Mouse (Mus musculus) forebrain, embryonic 13.5 days (tissue): ENCODE data around the gene Mcu. TPM values are rescaled to one million over a fixed set of nuclear protein-coding genes. Genes with fewer than 3 reads are reported as not detected.

Experiments
- ATAC-seq: fragments of 200-750 bp; cut with Nextera tagmentation; 2 replicates; pipeline ENCODE4 v1.8.0; 2017
- H3K27ac ChIP-seq: fragments of 300-500 bp; sonication (generic); 2 replicates; pipeline ENCODE4 v1.5.1; 2015; ENCODE audit warnings: inconsistent platforms, mild to moderate bottlenecking, moderate library complexity
- H3K27me3 ChIP-seq: fragments of 300-500 bp; sonication (generic); 2 replicates; pipeline ENCODE4 v1.6.1; 2015; ENCODE audit warnings: mild to moderate bottlenecking, inconsistent platforms
- H3K36me3 ChIP-seq: fragments of 300-500 bp; sonication (generic); 2 replicates; pipeline ENCODE4 v1.6.1; 2015; ENCODE audit warnings: mild to moderate bottlenecking, inconsistent platforms; ENCODE audit not compliant: poor library complexity, severe bottlenecking
- H3K4me1 ChIP-seq: fragments of 300-500 bp; sonication (generic); 2 replicates; pipeline ENCODE4 v1.6.1; 2015; ENCODE audit warnings: inconsistent platforms
- H3K4me2 ChIP-seq: fragments of 300-500 bp; sonication (generic); 2 replicates; pipeline ENCODE4 v1.6.1; 2015; ENCODE audit warnings: inconsistent platforms, mild to moderate bottlenecking, moderate library complexity
- H3K4me3 ChIP-seq: fragments of 300-500 bp; sonication (generic); 2 replicates; pipeline ENCODE4 v1.5.1; 2015; ENCODE audit warnings: mild to moderate bottlenecking, inconsistent platforms
- H3K9ac ChIP-seq: fragments of 300-500 bp; sonication (generic); 2 replicates; pipeline ENCODE4 v1.6.1; 2015; ENCODE audit warnings: mild to moderate bottlenecking, inconsistent platforms
- H3K9me3 ChIP-seq: fragments of 300-500 bp; sonication (generic); replicated peaks from 2 replicates; pipeline ENCODE4 v1.6.1; 2016; ENCODE audit warnings: inconsistent platforms
- WGBS: fragments of 180-500 bp; shearing (Covaris S2); methylation state at CpG from one replicate; pipeline ENCODE4 v1.1.7; 2015; 5-methylcytosine and 5-hydroxymethylcytosine counted together
- polyA plus RNA-seq: library from polyadenylated mRNA; unstranded; fragments of >200 nt; fragmentation: Nextera tagmentation; extraction: Ambion mirVana; gene quantifications from 2 replicates; pipeline ENCODE4 v1.2.1, GENCODE M21; 2015

Gene Mcu
- polyA plus RNA-seq, 1 experiment from 2014 or later: 18.1 TPM

DNA sequence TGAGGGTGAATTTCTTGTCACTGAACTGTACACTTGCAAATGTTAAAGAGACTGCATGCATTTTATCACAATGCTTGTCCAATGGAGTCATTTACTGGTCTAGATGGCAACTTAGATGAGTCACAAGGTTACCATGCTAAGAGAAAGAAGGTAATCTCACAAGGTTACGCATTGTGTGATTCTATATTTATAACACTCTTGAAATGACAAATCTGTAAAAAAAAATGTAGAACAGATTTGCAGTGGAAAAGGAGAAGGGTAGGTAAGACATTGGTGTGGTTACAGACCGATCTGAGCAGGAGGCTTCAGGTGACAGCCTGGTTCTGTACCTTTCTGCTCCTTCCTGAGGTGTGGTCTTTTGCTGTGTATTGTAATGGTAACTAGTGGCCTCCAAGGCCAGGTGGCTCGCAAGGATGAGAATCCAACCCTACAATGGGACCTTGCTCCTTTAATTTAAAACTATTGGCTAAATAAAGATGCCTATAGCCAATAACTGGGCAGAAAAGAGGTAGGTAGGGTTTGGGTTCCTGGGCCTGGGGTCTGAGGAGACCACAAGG lies 35.8 kb downstream of the Mcu start:
- Histone ChIP-seq H3K27me3 (no peaks in the 10 kb centered on the region), H3K9me3 (no peaks in the 10 kb centered on the region), H3K27ac (no peak overlapping the region), H3K4me1 (peaks cover 11% of the 10 kb centered on the region; the same call in 1 of the 2 replicates), H3K9ac (no peak overlapping the region), H3K4me3 (no peak overlapping the region), H3K36me3 (peaks cover 7% of the 10 kb centered on the region; the same call in 1 of the 2 replicates), H3K4me2 (no peak overlapping the region)
- ATAC-seq: no peak
- 94% methylated on average over 3 of the region's 3 CpGs for WGBS

DNA sequence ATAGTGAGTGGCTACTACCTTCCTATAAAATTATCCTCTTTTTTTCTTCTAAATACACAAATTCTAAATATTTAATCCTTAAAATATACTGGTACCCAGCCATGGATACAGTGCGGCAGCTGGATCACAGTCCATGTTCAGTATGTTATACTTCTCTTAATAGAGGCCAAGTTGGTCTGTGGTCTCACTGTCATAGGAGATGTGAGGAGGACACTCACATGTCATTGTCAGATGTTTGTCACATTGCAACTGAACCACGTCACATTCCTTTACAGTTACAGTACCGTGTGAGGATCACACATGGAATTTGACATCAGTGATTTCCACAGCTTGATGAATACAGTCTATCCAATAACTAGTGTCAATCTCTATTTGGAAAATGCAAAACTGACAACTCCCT lies 36.8 kb downstream of the Mcu start:
- peaks cover 11% of the 10 kb centered on the region; the same call in 1 of the 2 replicates for H3K4me1 ChIP-seq
- H3K27me3 ChIP-seq: no peaks in the 10 kb centered on the region
- H3K9ac ChIP-seq: no peak overlapping the region
- ATAC-seq: no peak
- no peak overlapping the region for H3K27ac ChIP-seq
- H3K4me3 ChIP-seq: no peak overlapping the region
- H3K36me3 ChIP-seq: peaks cover 7% of the 10 kb centered on the region; the same call in 1 of the 2 replicates
- H3K4me2 ChIP-seq: no peak overlapping the region
- 86% methylated on average over 3 of the region's 3 CpGs for WGBS
- H3K9me3 ChIP-seq: no peaks in the 10 kb centered on the region; the same call in 1 of the 2 replicates

DNA sequence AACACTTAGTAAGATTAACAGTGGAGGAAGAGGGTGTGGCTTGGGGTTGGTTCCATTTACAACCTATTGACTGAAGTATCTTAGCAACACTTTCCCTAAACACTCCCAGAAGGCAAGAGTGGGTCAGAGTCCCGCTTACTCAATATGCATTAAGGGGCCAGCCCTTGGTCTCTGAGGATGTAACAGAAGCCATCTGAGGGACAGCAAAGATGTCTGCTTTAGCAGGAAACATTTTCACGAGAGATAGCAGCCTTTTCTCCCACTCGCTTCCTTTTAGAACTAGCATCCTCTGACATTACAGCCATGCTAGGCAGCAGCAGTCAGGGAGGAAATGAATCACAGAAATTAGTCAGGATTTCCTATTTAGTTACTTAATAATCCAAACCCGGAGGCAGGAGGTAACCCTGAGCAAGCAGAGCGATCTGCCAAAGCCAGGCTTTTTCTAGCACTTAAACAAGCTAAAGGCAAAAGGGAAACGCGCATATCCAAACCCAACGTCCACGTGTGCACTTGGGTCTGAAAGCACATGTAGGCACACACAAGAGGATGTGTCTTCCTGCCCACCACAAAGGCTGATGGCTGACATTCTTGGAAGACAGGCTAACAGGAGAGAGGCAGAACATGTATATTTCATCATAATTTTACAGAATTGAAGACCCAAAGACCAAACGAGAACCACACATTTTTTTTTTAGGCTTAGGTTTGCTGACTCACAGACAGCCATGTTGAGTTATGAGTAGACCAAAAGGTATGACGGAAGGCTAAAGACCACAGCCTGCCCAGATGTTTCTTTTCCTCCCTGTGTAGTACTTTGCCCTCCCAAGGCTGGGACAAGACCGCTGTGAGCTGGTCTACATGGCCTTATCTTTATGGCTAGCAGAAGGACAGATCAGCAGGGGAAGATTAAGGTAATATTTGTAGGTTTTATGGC lies 38.4 kb downstream of the Mcu start:
- H3K27ac ChIP-seq: no peak overlapping the region
- no peak for ATAC-seq

DNA sequence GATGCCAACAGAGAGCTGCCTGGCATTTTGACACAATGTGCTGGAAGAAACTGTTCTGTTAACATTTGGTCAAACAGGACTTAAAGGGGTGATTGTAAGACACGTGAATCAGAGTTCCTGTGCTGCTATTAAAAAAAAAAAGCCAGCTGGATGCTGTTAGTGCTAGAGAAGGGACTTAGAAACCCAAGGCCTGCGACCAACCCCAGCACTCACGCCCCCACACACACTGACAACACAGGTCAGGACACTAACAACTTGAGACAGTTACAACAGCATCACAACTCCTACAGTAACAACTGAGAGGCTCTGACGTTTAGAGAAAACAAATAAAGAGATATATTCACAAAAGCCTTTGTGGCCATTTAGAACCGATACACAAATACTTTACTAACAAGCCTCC lies 40.2 kb downstream of the Mcu start:
- H3K9me3 ChIP-seq: peaks cover 6% of the 10 kb centered on the region
- ATAC-seq: no peak
- H3K27ac ChIP-seq: no peak overlapping the region
- peaks cover 11% of the 10 kb centered on the region; the same call in 1 of the 2 replicates for H3K4me1 ChIP-seq
- WGBS: 58% methylated on average over 5 of the region's 5 CpGs
- H3K4me2 ChIP-seq: no peak overlapping the region
- no peak overlapping the region for H3K9ac ChIP-seq
- no peaks in the 10 kb centered on the region for H3K27me3 ChIP-seq
- no peaks in the 10 kb centered on the region for H3K36me3 ChIP-seq
- no peak overlapping the region for H3K4me3 ChIP-seq

More for the DNA sequence above, 38.4 kb downstream of the Mcu start:
- H3K27me3 ChIP-seq: no peaks in the 10 kb centered on the region
- peaks cover 6% of the 10 kb centered on the region; the same call in 1 of the 2 replicates for H3K36me3 ChIP-seq
- no peak overlapping the region for H3K9ac ChIP-seq
- H3K4me3 ChIP-seq: no peak overlapping the region
- H3K4me1 ChIP-seq: peaks cover 11% of the 10 kb centered on the region; the same call in 1 of the 2 replicates
- no peak overlapping the region for H3K4me2 ChIP-seq
- WGBS: 79% methylated on average over 12 of the region's 12 CpGs
- peaks cover 3% of the 10 kb centered on the region for H3K9me3 ChIP-seq

DNA sequence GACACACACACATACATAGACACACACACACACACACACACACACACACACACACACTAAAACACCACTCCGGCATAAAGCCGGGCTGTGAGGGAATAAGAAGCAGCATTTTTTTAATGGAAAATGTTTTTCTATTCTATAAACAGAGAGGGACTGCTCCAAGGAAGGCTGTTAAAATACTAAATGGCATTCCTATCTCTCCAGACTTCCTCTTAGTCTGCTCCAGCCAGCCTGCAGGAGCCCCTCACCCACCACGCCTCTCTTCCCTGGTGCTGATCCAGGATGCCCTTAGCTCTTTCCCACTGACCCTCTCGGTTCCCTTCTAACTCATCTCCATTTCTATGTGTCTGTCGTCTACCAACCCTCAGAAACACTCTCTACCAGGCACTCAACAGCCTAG lies 44.5 kb downstream of the Mcu start:
- Histone ChIP-seq H3K9ac (no peak overlapping the region), H3K27ac (no peak overlapping the region), H3K4me3 (no peak overlapping the region), H3K9me3 (peaks cover 6% of the 10 kb centered on the region), H3K36me3 (no peaks in the 10 kb centered on the region), H3K4me1 (peaks cover 22% of the 10 kb centered on the region), H3K27me3 (no peaks in the 10 kb centered on the region), H3K4me2 (no peak overlapping the region)
- no peak for ATAC-seq
- WGBS: 92% methylated on average over 5 of the region's 5 CpGs

DNA sequence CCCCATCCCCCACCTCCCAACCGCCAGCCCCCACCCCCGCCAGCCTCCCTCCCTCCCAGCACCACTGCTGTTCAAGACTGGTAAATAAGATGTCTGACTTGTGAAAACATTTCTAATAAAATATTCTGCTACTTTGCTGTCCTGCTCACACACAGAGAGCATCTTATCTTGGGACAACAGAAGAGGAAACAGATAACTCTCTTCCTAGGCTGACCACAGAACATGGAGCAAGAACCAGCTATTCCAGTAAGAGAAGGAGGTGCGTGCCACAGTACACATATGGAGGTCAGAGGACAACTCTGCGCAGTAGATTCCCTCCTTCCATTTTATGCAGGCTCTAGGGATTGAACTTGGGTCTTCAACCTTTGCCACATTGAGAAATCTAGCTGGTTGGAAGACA lies 45.2 kb downstream of the Mcu start:
- Histone ChIP-seq H3K27me3 (no peaks in the 10 kb centered on the region), H3K36me3 (no peaks in the 10 kb centered on the region), H3K4me3 (no peak overlapping the region), H3K9me3 (peaks cover 6% of the 10 kb centered on the region), H3K4me2 (no peak overlapping the region), H3K4me1 (peaks cover 17% of the 10 kb centered on the region), H3K9ac (no peak overlapping the region), H3K27ac (no peak overlapping the region)
- no peak for ATAC-seq
- 94% methylated on average over 4 of the region's 4 CpGs for WGBS

DNA sequence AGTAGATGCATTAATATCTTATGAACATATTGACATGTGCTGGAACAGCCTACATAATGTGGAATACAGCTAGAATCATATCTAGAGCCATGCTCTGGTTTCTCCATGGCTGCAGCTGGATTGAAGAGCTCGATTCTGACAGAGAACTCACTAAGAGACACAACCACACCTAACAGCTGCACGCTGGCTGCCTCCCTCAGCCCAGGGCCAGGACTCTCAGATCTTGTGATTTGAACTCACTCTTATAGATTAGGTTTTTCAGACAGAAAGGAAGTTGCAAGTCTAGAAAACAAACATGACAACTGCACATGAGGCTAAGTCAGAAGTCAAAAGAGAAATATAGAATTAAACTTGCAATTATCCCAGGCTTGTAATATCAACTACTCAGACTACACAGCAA lies 45.7 kb downstream of the Mcu start:
- H3K27me3 ChIP-seq: no peaks in the 10 kb centered on the region
- 87% methylated on average over 2 of the region's 2 CpGs for WGBS

DNA sequence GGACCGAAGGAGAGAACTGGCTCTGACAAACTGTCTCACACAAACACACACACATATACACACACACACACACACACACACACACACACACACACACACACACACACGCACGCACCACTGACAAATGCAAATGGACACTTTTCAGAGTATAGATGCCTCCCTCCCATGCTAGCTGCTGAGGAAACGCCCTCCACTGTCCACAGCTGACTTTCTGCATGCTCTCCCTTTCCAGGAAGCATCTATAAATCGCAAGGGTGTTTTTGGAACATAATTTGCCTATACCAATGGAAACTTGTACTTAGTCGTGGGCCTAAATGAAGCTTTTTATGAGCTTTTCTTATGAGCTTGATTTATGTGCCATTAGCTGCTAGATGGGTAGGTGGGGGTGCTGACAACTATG lies 46.1 kb downstream of the Mcu start:
- 94% methylated on average over 6 of the region's 6 CpGs for WGBS
- ATAC-seq: no peak

More for the DNA sequence above, 45.7 kb downstream of the Mcu start:
- Histone ChIP-seq H3K4me1 (peaks cover 17% of the 10 kb centered on the region), H3K4me3 (no peak overlapping the region), H3K9ac (no peak overlapping the region), H3K4me2 (no peak overlapping the region), H3K9me3 (peaks cover 6% of the 10 kb centered on the region), H3K36me3 (no peaks in the 10 kb centered on the region), H3K27ac (no peak overlapping the region)
- ATAC-seq: no peak

DNA sequence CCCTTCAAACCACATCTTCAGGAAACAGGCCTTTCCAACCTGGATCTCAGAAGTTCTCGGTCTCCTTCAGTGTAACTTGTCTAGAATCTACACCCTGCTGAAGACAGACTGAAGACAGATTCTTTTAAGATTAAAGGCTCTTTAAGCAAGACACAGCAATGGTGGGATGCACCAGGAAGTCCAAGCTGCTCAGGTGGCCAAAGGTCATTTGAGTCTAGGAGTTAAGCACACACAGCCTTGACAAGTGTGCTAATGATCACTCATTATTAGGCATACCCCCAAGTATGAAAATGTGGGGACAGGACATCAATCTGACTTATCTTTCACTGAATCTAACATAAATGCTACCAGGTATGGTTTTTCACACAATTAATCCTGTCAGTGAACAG lies 47.0 kb downstream of the Mcu start:
- Histone ChIP-seq H3K9ac (no peak overlapping the region), H3K4me1 (peaks cover 23% of the 10 kb centered on the region), H3K27ac (no peak overlapping the region), H3K36me3 (no peaks in the 10 kb centered on the region), H3K27me3 (no peaks in the 10 kb centered on the region), H3K9me3 (peaks cover 6% of the 10 kb centered on the region), H3K4me3 (no peak overlapping the region), H3K4me2 (no peak overlapping the region)
- WGBS: 67% methylated on average over 1 of the region's 1 CpGs
- ATAC-seq: no peak

More for the DNA sequence above, 46.1 kb downstream of the Mcu start:
- no peak overlapping the region for H3K4me2 ChIP-seq
- no peaks in the 10 kb centered on the region for H3K36me3 ChIP-seq
- no peaks in the 10 kb centered on the region for H3K27me3 ChIP-seq
- peaks cover 6% of the 10 kb centered on the region for H3K9me3 ChIP-seq
- no peak overlapping the region for H3K27ac ChIP-seq
- H3K9ac ChIP-seq: no peak overlapping the region
- H3K4me1 ChIP-seq: peaks cover 19% of the 10 kb centered on the region
- no peak overlapping the region for H3K4me3 ChIP-seq

DNA sequence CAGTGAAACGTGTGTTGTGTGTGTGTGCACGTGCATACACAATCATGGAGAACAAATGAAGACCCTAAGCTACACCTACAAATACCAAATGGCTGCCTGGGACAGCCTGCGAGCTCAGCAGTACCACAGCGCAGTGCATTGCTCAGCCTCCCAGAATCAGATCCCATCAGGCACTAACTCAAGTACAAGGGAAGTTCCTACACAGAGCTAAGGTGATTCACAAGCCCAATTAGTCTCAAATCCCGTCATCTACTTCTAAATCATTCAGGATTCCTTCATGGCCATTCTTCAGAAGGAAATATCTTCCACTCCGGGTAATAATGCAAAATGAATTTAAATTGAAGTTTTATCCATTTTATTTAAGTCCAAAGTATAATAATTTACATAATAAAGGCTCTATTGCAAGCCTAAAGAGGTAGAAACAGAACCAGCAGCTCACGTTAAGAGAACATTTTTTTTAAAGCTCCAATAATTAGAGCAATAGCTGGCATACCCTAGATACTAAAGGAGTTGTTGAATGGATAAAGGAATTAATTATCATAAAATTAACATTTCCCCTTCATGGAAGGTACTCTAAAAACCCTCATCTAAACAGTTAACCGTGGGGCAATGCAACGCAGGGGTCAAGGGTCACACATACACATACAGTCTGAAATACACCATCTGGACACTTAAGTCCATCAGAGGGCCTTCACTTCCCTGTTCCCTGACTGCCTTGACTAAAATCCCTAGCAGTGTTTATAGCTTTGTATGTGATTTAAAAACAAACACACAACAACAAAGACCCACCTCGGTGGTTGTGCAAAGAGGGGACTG lies 47.6 kb downstream of the Mcu start:
- Histone ChIP-seq H3K9ac (no peak overlapping the region), H3K4me1 (peaks cover 23% of the 10 kb centered on the region), H3K27ac (0 out of 2 replicates have a peak overlapping the region, but pooled peaks have one; percentile 1), H3K9me3 (peaks cover 6% of the 10 kb centered on the region), H3K36me3 (no peaks in the 10 kb centered on the region), H3K4me3 (no peak overlapping the region), H3K27me3 (no peaks in the 10 kb centered on the region), H3K4me2 (no peak overlapping the region)
- peak; percentile 77; the same call in 1 of the 2 replicates for ATAC-seq
- 33% methylated on average over 10 of the region's 10 CpGs for WGBS

DNA sequence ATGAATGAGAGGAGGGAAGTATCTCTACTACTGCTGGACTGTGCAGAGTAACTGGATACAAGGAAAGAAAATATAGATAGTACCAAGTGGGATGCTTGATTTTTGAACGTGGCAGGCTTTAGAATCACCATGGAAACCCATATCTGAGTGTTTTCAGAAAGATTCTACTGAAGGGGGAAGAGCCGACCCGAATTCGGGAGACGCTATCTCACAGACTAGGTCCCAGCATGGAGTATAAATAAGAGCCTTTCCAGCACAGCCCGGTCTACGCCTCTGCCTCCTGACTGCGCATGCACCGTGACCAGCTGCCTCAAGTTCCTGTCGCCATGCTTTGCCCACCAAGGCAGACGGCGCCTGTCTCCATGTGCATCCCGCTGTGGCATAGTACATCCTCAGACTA lies 49.5 kb downstream of the Mcu start:
- ATAC-seq: no peak
- no peaks in the 10 kb centered on the region for H3K27me3 ChIP-seq
- H3K4me2 ChIP-seq: no peak overlapping the region
- WGBS: 94% methylated on average over 13 of the region's 13 CpGs
- no peak overlapping the region for H3K9ac ChIP-seq
- no peaks in the 10 kb centered on the region for H3K9me3 ChIP-seq
- no peaks in the 10 kb centered on the region for H3K36me3 ChIP-seq
- H3K4me1 ChIP-seq: peaks cover 27% of the 10 kb centered on the region
- no peak overlapping the region for H3K4me3 ChIP-seq
- H3K27ac ChIP-seq: no peak overlapping the region

DNA sequence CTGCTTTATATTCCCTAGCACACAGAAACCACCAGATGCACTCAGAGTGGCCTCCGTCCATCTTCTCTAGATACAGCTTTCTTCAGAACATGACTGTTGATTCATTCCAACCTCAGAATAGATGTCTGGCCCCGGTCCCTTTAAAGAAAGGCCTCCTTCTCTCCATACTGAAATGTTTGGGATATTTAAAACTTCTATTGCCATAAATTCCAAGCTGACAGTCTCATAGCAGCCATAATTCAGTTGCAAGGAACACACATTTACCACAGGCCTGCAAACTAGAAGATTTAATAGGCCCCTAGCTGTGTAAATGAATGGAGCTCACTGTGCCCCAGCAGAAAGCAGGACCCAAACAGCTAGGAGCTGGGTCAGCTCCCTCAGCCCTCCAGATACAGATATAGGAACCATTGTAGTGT lies 50.5 kb downstream of the Mcu start:
- Histone ChIP-seq H3K36me3 (no peaks in the 10 kb centered on the region), H3K9me3 (no peaks in the 10 kb centered on the region), H3K4me2 (no peak overlapping the region), H3K9ac (no peak overlapping the region), H3K27ac (no peak overlapping the region), H3K27me3 (no peaks in the 10 kb centered on the region), H3K4me3 (no peak overlapping the region), H3K4me1 (peaks cover 27% of the 10 kb centered on the region)
- WGBS: 73% methylated on average over 2 of the region's 2 CpGs
- ATAC-seq: no peak
